In the genomic region with DNA sequence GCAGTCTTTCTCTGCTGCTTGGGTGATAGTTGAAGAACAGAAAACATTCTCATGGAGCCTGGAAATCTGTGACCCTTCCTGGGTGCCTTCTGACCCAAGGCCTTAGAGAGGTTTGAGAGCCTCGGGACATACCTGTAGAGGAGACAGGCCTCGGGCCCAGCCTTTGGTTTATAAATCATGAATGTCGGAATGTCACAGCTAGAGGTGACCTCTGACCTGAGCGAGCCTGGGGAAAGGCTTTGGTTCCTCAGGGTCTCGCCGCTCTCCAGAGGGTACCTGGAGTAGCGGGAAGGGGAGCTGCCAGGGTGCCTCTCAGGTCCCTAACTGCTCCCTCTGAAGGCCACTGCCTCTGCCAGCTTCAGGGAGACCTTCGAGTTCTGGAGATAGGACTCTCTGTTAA, we compare ENCODE assay signal across 18 mouse cellular contexts. TPM values are rescaled to one million over a fixed set of nuclear protein-coding genes. Genes with fewer than 3 reads are reported as not detected.
DNase-seq lines count a peak whose midpoint lies in the region; ATAC-seq and TF ChIP-seq lines count a peak whose summit lies in the region.
"Had no signal": no experiment of that assay in that cellular context is flagged by ENCODE, and none has a peak within 500 bp of the region (broad histone marks: within the 10 kb centered on the region; RNA-seq: fewer than 3 reads in every experiment).

No protein-coding gene starts in this region.

- H3K9me3 ChIP-seq in kidney, embryonic 14.5 days (ENCODE audit: control insufficient read depth, low read length) = no peaks in the 10 kb centered on the region
- no peaks in the 10 kb centered on the region for H3K9me3 ChIP-seq in embryonic facial prominence, embryonic 13.5 days
- no peaks in the 10 kb centered on the region for H3K9me3 ChIP-seq in neural tube, embryonic 11.5 days (ENCODE audit: control insufficient read depth, low read length)
- H3K9me3 ChIP-seq: megakaryocyte, embryonic 14.5 days had no signal

- TF ChIP-seq CTCF in cerebellum, adult 2 months (IDR thresholded peaks at IDR 0.05; ENCODE audit: borderline replicate concordance, insufficient read depth, low read depth, low read length) = no peak

- H3K27me3 ChIP-seq in cerebellum, adult 2 months (ENCODE audit: control insufficient read depth, insufficient read depth, low read length) = no peaks in the 10 kb centered on the region
- no peaks in the 10 kb centered on the region for H3K27me3 ChIP-seq in kidney, embryonic 14.5 days (ENCODE audit: control insufficient read depth, insufficient read depth, low read length)
- no peaks in the 10 kb centered on the region for H3K27me3 ChIP-seq in embryonic facial prominence, embryonic 13.5 days
- no peaks in the 10 kb centered on the region for H3K27me3 ChIP-seq in neural tube, embryonic 11.5 days (ENCODE audit: control insufficient read depth, insufficient read depth, low read length)

- peak; percentile 25 to 31 for DNase-seq in cerebellum, adult 2 months
- DNase-seq in cerebellum, adult 8-10 months = no peak
- no peak for DNase-seq in kidney, postnatal 36 days
- no peak for DNase-seq in neural tube, embryonic 11.5 days (ENCODE audit: low spot score)
- DNase-seq in layer of hippocampus, adult 9-11 months = no peak
- DNase-seq: adrenal gland, adult 2 months; gastrocnemius, postnatal 25 days; kidney, postnatal 4 days; left cerebral cortex, postnatal 4 days; lung, postnatal 10 days; thymus, postnatal 4 days had no signal

- TF ChIP-seq POLR2A in cerebellum, adult 2 months (IDR thresholded peaks at IDR 0.05; ENCODE audit: borderline replicate concordance, insufficient read depth, low read length) = no peak

- peaks cover 17% of the 10 kb centered on the region for H3K36me3 ChIP-seq in kidney, embryonic 14.5 days (ENCODE audit: control insufficient read depth, insufficient read depth, low read length)
- H3K36me3 ChIP-seq in embryonic facial prominence, embryonic 13.5 days = peaks cover 41% of the 10 kb centered on the region
- H3K36me3 ChIP-seq in neural tube, embryonic 11.5 days (ENCODE audit: control insufficient read depth, insufficient read depth, low read length) = 0 out of 2 replicates have a peak, but pooled peaks cover 3% of the 10 kb centered on the region

- H3K4me2 ChIP-seq in kidney, embryonic 14.5 days (replicated peaks; ENCODE audit: low read depth, low read length) = no peak overlapping the region
- no peak overlapping the region for H3K4me2 ChIP-seq in embryonic facial prominence, embryonic 13.5 days
- H3K4me2 ChIP-seq in neural tube, embryonic 11.5 days (ENCODE audit: low read depth) = no peak overlapping the region

- no peak overlapping the region for H3K9ac ChIP-seq in kidney, embryonic 14.5 days (ENCODE audit: low read depth, low read length)
- H3K9ac ChIP-seq in embryonic facial prominence, embryonic 13.5 days = peak overlapping the region; percentile 27; the same call in 1 of the 2 replicates
- H3K9ac ChIP-seq in neural tube, embryonic 11.5 days (ENCODE audit: low read length) = no peak overlapping the region
- H3K9ac ChIP-seq: liver, embryonic 14.5 days had no signal

- peaks cover 78% of the 10 kb centered on the region for H3K4me1 ChIP-seq in cerebellum, adult 2 months (ENCODE audit: control insufficient read depth, insufficient read depth, low read length)
- peaks cover 34% of the 10 kb centered on the region for H3K4me1 ChIP-seq in kidney, embryonic 14.5 days (ENCODE audit: control insufficient read depth, insufficient read depth, low read length)
- peaks cover 46% of the 10 kb centered on the region for H3K4me1 ChIP-seq in embryonic facial prominence, embryonic 13.5 days
- peaks cover 25% of the 10 kb centered on the region for H3K4me1 ChIP-seq in neural tube, embryonic 11.5 days (ENCODE audit: control insufficient read depth, insufficient read depth, low read length)

- H3K27ac ChIP-seq in cerebellum, adult 2 months (ENCODE audit: insufficient read depth, low read length) = peak overlapping the region; percentile 53
- peak overlapping the region; percentile 62; the same call in 1 of the 2 replicates for H3K27ac ChIP-seq in kidney, embryonic 14.5 days (ENCODE audit: low read depth, low read length)
- peak overlapping the region; percentile 77 for H3K27ac ChIP-seq in embryonic facial prominence, embryonic 13.5 days
- 0 out of 2 replicates have a peak overlapping the region, but pooled peaks have one; percentile 50 for H3K27ac ChIP-seq in neural tube, embryonic 11.5 days (ENCODE audit: low read depth, low read length)
- H3K27ac ChIP-seq: liver, embryonic 14.5 days had no signal

- 70% methylated on average over 8 of the region's 8 CpGs for WGBS in cerebellum, adult 2 months
- WGBS in kidney, embryonic 14.5 days = 22% methylated on average over 8 of the region's 8 CpGs
- WGBS in embryonic facial prominence, embryonic 13.5 days = 22% methylated on average over 8 of the region's 8 CpGs
- 11% methylated on average over 8 of the region's 8 CpGs for WGBS in neural tube, embryonic 11.5 days

- no peak overlapping the region for H3K4me3 ChIP-seq in cerebellum, adult 2 months (replicated peaks; ENCODE audit: insufficient read depth, low read depth, low read length)
- H3K4me3 ChIP-seq in kidney, embryonic 14.5 days (ENCODE audit: low read length) = no peak overlapping the region
- no peak overlapping the region for H3K4me3 ChIP-seq in embryonic facial prominence, embryonic 13.5 days
- no peak overlapping the region for H3K4me3 ChIP-seq in neural tube, embryonic 11.5 days (ENCODE audit: low read depth, low read length)
- H3K4me3 ChIP-seq: megakaryocyte, embryonic 14.5 days had no signal

- ATAC-seq in kidney, embryonic 14.5 days (ENCODE audit: low FRiP score, low TSS enrichment) = 0 out of 2 replicates have a peak, but pooled peaks have one; percentile 9
- no peak for ATAC-seq in embryonic facial prominence, embryonic 13.5 days (ENCODE audit: insufficient number of reproducible peaks, insufficient read depth, low FRiP score, low TSS enrichment, low read depth)
- ATAC-seq in neural tube, embryonic 11.5 days (ENCODE audit: insufficient read depth, low FRiP score, low TSS enrichment) = no peak
- ATAC-seq in frontal cortex, adult (ENCODE audit: low TSS enrichment) = no peak
- ATAC-seq: hindbrain, embryonic 16.5 days; intestine, postnatal 0 days had no signal

RNA-seq across cellular contexts. Expression of a gene that starts 21.9 kb away (rescaled TPM):
- 107 and 129 TPM in 2 replicates for polyA plus RNA-seq in cerebellum, adult 2 months (2012; rRNA removed)
- 7.3 and 11.0 TPM in 2 replicates for polyA plus RNA-seq in kidney, embryonic 14.5 days (2014; fragmentation: Nextera tagmentation; extraction: Ambion mirVana)
- 8.2 and 11.0 TPM in 2 replicates for polyA plus RNA-seq in embryonic facial prominence, embryonic 13.5 days (2015; fragmentation: Nextera tagmentation; extraction: Ambion mirVana)
- 20.6 and 21.8 TPM in 2 replicates for polyA plus RNA-seq in neural tube, embryonic 11.5 days (2014; fragmentation: Nextera tagmentation; extraction: Ambion mirVana)

RNA-seq across cellular contexts. Expression of a gene that starts 57.0 kb away (rescaled TPM):
- 64.6 TPM in 2 replicates for polyA plus RNA-seq in cerebellum, adult 2 months (2012; rRNA removed)
- 16.0 and 17.0 TPM in 2 replicates for polyA plus RNA-seq in kidney, embryonic 14.5 days (2014; fragmentation: Nextera tagmentation; extraction: Ambion mirVana)
- 31.5 and 36.3 TPM in 2 replicates for polyA plus RNA-seq in embryonic facial prominence, embryonic 13.5 days (2015; fragmentation: Nextera tagmentation; extraction: Ambion mirVana)
- polyA plus RNA-seq in neural tube, embryonic 11.5 days (2014; fragmentation: Nextera tagmentation; extraction: Ambion mirVana) = 12.9 and 14.6 TPM in 2 replicates

Comparison
In these comparisons a context has a peak if more than half of its experiments do, and no peak if none do; other contexts are left out.
1. DNase-seq: peak in cerebellum, adult 2 months (2 of 2); none in cerebellum, adult 8-10 months (single experiment), kidney, postnatal 36 days (0 of 2), neural tube, embryonic 11.5 days (single experiment) and layer of hippocampus, adult 9-11 months (single experiment).
2. Peak in every context shown above with its lines, with median percentiles within 50 percentile points of each other: H3K27ac ChIP-seq.